Mouse (Mus musculus) intestine, postnatal 0 days (tissue): ENCODE measurements at regions not wholly inside any gene's neighbourhood (a gene's known extent, or its start where the extent isn't known, plus 50 kb on each side); places are given as distances from the start of the nearest gene placed in this dataset.

Experiments used
- ATAC-seq: fragments of 200-750 bp; cut with Nextera tagmentation; 2 replicates; pipeline ENCODE4 v1.8.0; 2017; ENCODE audit warnings: mild to moderate bottlenecking, moderate TSS enrichment, moderate library complexity
- H3K27ac ChIP-seq: fragments of 300-500 bp; sonication (generic); 2 replicates; pipeline ENCODE4 v1.5.1; 2014; ENCODE audit warnings: mild to moderate bottlenecking, low read depth, low read length, moderate library complexity
- H3K27me3 ChIP-seq: fragments of 300-500 bp; sonication (generic); replicated peaks from 2 replicates; pipeline ENCODE4 v1.6.1; 2014; ENCODE audit warnings: low read length, mixed read lengths; ENCODE audit not compliant: control insufficient read depth, insufficient read depth
- H3K36me3 ChIP-seq: fragments of 300-500 bp; sonication (generic); 2 replicates; pipeline ENCODE4 v1.6.1; 2014; ENCODE audit warnings: mild to moderate bottlenecking, moderate library complexity; ENCODE audit not compliant: control insufficient read depth, insufficient read depth
- H3K4me1 ChIP-seq: fragments of 300-500 bp; sonication (generic); replicated peaks from 2 replicates; pipeline ENCODE4 v1.6.1; 2014; ENCODE audit warnings: antibody characterized with exemption, low read length, mixed read lengths; ENCODE audit not compliant: control insufficient read depth, insufficient read depth
- H3K4me2 ChIP-seq: fragments of 300-500 bp; sonication (generic); replicated peaks from 2 replicates; pipeline ENCODE4 v1.6.1; 2014; ENCODE audit warnings: low read depth, mild to moderate bottlenecking, moderate library complexity
- H3K4me3 ChIP-seq: fragments of 300-500 bp; sonication (generic); 2 replicates; pipeline ENCODE4 v1.5.1; 2014; ENCODE audit warnings: low read depth, low read length
- H3K9ac ChIP-seq: fragments of 300-500 bp; sonication (generic); 2 replicates; pipeline ENCODE4 v1.6.1; 2014; ENCODE audit warnings: mild to moderate bottlenecking, low read depth, low read length
- H3K9me3 ChIP-seq: fragments of 300-500 bp; sonication (generic); 2 replicates; pipeline ENCODE4 v1.6.1; 2016; ENCODE audit warnings: mixed run types; ENCODE audit not compliant: control insufficient read depth
- CTCF ChIP-seq: sonication (generic); IDR thresholded peaks from 2 replicates; pipeline ENCODE4 v1.5.1; 2016; ENCODE audit warnings: low read depth, mild to moderate bottlenecking, control low read depth, antibody characterized with exemption, moderate library complexity
- WGBS: fragments of 180-500 bp; shearing (Covaris S2); extraction: QIAGEN DNeasy Blood & Tissue Kit; methylation state at CpG from one replicate; pipeline ENCODE4 v1.1.7; 2014; 5-methylcytosine and 5-hydroxymethylcytosine counted together

DNA sequence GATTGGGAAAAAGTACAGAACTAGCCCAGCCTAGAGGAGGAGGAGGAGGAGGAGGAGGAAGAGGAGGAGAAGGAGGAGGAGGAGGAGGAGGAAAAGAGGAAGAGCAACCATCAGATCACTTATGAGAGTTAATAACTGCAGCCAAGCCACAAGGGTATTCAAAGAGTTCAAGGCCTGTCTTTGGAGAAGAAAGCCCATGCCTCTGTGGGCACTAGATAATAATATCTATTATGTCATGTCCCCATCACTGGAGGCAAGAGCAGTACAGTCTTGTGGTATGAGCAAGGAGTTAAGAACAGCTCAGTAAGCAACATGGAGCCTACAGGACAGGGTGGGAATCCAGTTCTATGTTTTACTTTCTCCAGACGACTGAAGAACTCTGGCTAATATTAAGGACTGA lies 230.5 kb downstream of the Qdpr start:
- no peak overlapping the region for H3K9ac ChIP-seq
- 54% methylated on average over 1 of the region's 1 CpGs for WGBS
- H3K27ac ChIP-seq, result no peak overlapping the region
- no peaks in the 10 kb centered on the region for H3K4me1 ChIP-seq
- no peak for ATAC-seq
- no peak for TF ChIP-seq CTCF
- H3K4me3 ChIP-seq, result no peak overlapping the region
- no peaks in the 10 kb centered on the region for H3K36me3 ChIP-seq
- no peaks in the 10 kb centered on the region for H3K27me3 ChIP-seq
- H3K4me2 ChIP-seq, result no peak overlapping the region
- no peaks in the 10 kb centered on the region for H3K9me3 ChIP-seq

DNA sequence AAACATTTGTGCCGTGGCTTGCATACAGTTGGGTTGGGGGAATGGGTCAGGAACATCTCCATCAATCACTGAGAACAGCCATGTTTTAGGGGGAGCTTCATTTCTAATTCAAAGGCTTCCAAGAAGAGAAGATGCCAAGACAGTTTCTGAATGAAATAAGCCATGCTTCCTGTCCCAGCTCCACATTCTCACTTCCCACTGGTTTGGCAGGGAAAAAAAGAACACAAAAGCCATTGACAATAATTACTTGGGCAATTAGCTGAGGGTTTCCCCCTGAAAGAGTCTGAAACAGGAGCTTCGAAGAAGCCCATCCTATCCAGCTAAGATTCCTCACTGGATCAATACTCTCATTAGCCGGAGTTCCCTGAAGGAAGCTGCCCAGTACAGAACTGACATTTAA lies 230.9 kb downstream of the Qdpr start:
- TF ChIP-seq CTCF, result no peak
- H3K4me2 ChIP-seq, result no peak overlapping the region
- 71% methylated on average over 3 of the region's 3 CpGs for WGBS
- no peak overlapping the region for H3K9ac ChIP-seq
- no peak overlapping the region for H3K27ac ChIP-seq
- no peak overlapping the region for H3K4me3 ChIP-seq
- no peaks in the 10 kb centered on the region for H3K4me1 ChIP-seq
- H3K27me3 ChIP-seq, result no peaks in the 10 kb centered on the region
- H3K9me3 ChIP-seq, result no peaks in the 10 kb centered on the region
- H3K36me3 ChIP-seq, result no peaks in the 10 kb centered on the region
- ATAC-seq, result no peak

GRCm38 (mm10) chr5:45214475-45214874 lies 235.6 kb downstream of the Qdpr start:
- H3K9me3 ChIP-seq, result no peaks in the 10 kb centered on the region

GRCm38 (mm10) chr5:45198408-45198807 lies 251.6 kb downstream of the Qdpr start:
- no peak for ATAC-seq
- no peak overlapping the region for H3K4me3 ChIP-seq

More at GRCm38 (mm10) chr5:45214475-45214874, 235.6 kb downstream of the Qdpr start:
- no peak for TF ChIP-seq CTCF
- Histone ChIP-seq H3K9ac (no peak overlapping the region), H3K4me1 (no peaks in the 10 kb centered on the region), H3K4me2 (no peak overlapping the region), H3K27me3 (no peaks in the 10 kb centered on the region), H3K27ac (no peak overlapping the region), H3K4me3 (no peak overlapping the region), H3K36me3 (no peaks in the 10 kb centered on the region)
- ATAC-seq, result no peak

GRCm38 (mm10) chr5:45196159-45196558 lies 253.9 kb downstream of the Qdpr start:
- ATAC-seq, result no peak
- no peak overlapping the region for H3K9ac ChIP-seq
- H3K27me3 ChIP-seq, result no peaks in the 10 kb centered on the region
- no peak overlapping the region for H3K4me3 ChIP-seq
- no peak overlapping the region for H3K4me2 ChIP-seq
- H3K4me1 ChIP-seq, result no peaks in the 10 kb centered on the region
- H3K27ac ChIP-seq, result no peak overlapping the region
- WGBS, result 42% methylated on average over 3 of the region's 3 CpGs
- no peaks in the 10 kb centered on the region for H3K36me3 ChIP-seq
- no peak for TF ChIP-seq CTCF
- H3K9me3 ChIP-seq, result no peaks in the 10 kb centered on the region

More at GRCm38 (mm10) chr5:45198408-45198807, 251.6 kb downstream of the Qdpr start:
- H3K4me1 ChIP-seq, result no peaks in the 10 kb centered on the region
- no peak overlapping the region for H3K9ac ChIP-seq
- 80% methylated on average over 1 of the region's 1 CpGs for WGBS
- H3K4me2 ChIP-seq, result no peak overlapping the region
- H3K27ac ChIP-seq, result no peak overlapping the region
- H3K36me3 ChIP-seq, result no peaks in the 10 kb centered on the region
- no peak for TF ChIP-seq CTCF
- no peaks in the 10 kb centered on the region for H3K9me3 ChIP-seq
- H3K27me3 ChIP-seq, result no peaks in the 10 kb centered on the region

DNA sequence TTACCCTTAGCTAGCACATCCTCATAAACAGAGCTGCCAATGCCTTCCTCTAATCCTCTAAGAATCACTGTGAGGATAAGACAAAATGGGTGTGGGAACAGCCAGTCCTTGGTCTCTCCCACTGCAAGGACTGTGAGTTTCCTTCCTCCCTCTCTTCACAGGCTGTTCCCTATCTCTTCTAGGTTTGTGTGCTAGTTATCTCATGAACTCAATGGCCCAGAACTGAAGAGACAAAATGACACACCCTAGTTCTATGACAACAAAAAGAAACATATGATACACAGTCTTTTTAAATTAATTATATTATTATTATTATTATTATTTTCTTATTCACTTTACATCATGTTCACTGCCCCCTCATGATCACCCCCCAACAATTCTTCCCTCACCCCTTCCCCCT lies 257.7 kb downstream of the Qdpr start:
- Histone ChIP-seq H3K36me3 (no peaks in the 10 kb centered on the region), H3K9ac (no peak overlapping the region), H3K4me3 (no peak overlapping the region), H3K4me2 (no peak overlapping the region), H3K9me3 (no peaks in the 10 kb centered on the region), H3K27ac (no peak overlapping the region), H3K27me3 (no peaks in the 10 kb centered on the region), H3K4me1 (no peaks in the 10 kb centered on the region)
- TF ChIP-seq CTCF, result no peak
- ATAC-seq, result no peak
